Mouse (Mus musculus) CH12.LX (cell line): ENCODE data around the gene Cabp1. TPM values are rescaled to one million over a fixed set of nuclear protein-coding genes. Genes with fewer than 3 reads are reported as not detected.

Experiments used
- DNase-seq: peaks from one replicate; pipeline ENCODE4 v3.0.0-alpha.2; 2013; ENCODE audit errors: extremely low read depth
- H3K27ac ChIP-seq: 2 replicates; pipeline ENCODE4 v1.5.1; 2012; ENCODE audit warnings: low read depth, mild to moderate bottlenecking, control low read depth, moderate library complexity; ENCODE audit not compliant: insufficient read depth
- H3K27me3 ChIP-seq: replicated peaks from 2 replicates; pipeline ENCODE3; 2012; ENCODE audit warnings: inconsistent platforms
- H3K36me3 ChIP-seq, 2 experiments: replicated peaks in 1 of 2; 2 replicates each; pipeline versions ENCODE3 to v1.6.1; 2012; ENCODE audit warnings: inconsistent platforms in 1 of 2, low read length in 1 of 2, mild to moderate bottlenecking in 1 of 2, mixed read lengths in 1 of 2, moderate library complexity in 1 of 2; ENCODE audit not compliant: control insufficient read depth in 1 of 2, insufficient read depth in 1 of 2
- H3K4me1 ChIP-seq, 2 experiments: 2 replicates each; pipeline ENCODE4 v1.6.1; 2012; ENCODE audit warnings: inconsistent platforms in 1 of 2, moderate library complexity in 1 of 2; ENCODE audit not compliant: insufficient read depth in 2 of 2, control insufficient read depth in 1 of 2
- H3K4me2 ChIP-seq: 2 replicates; pipeline ENCODE4 v1.6.1; 2012; ENCODE audit warnings: low read depth, mild to moderate bottlenecking, control low read depth; ENCODE audit not compliant: poor library complexity, insufficient read depth, severe bottlenecking
- H3K4me3 ChIP-seq, 3 experiments: fragments of 150-350 bp in 1 of 3; sonication (generic) in 1 of 3; replicated peaks in 1 of 3; 2 replicates each; pipeline versions ENCODE3 to v1.5.1; 2011 to 2012; ENCODE audit warnings: low read depth in 2 of 3, low read length in 2 of 3, mild to moderate bottlenecking in 2 of 3, moderate library complexity in 2 of 3, control low read depth in 1 of 3, improper control_type of control experiment in 1 of 3, inconsistent platforms in 1 of 3, mixed read lengths in 1 of 3; ENCODE audit not compliant: poor library complexity in 1 of 3
- H3K79me2 ChIP-seq: replicated peaks from 2 replicates; pipeline ENCODE4 v1.6.1; 2012; ENCODE audit warnings: mild to moderate bottlenecking, moderate library complexity; ENCODE audit not compliant: control insufficient read depth, poor library complexity, insufficient read depth, severe bottlenecking; ENCODE audit errors: extremely low read depth
- H3K9ac ChIP-seq: 2 replicates; pipeline ENCODE4 v1.6.1; 2012; ENCODE audit warnings: low read depth, mild to moderate bottlenecking, control low read depth, moderate library complexity; ENCODE audit not compliant: insufficient read depth
- H3K9me3 ChIP-seq: replicated peaks from 2 replicates; pipeline ENCODE3; 2012; ENCODE audit warnings: low read length, inconsistent platforms, mixed read lengths
- BHLHE40 ChIP-seq: IDR thresholded peaks from 2 replicates; pipeline ENCODE4 v1.6.1; 2011; ENCODE audit warnings: mild to moderate bottlenecking, low read depth, low read length, improper control_type of control experiment
- CHD1 ChIP-seq: IDR thresholded peaks from 2 replicates; pipeline ENCODE4 v1.6.1; 2012; ENCODE audit warnings: low read depth, low read length, improper control_type of control experiment, inconsistent platforms
- CHD2 ChIP-seq: IDR thresholded peaks from 2 replicates; pipeline ENCODE4 v1.6.1; 2011; ENCODE audit warnings: low read length, improper control_type of control experiment
- CTCF ChIP-seq, 2 experiments: IDR thresholded peaks in 1 of 2; conservative IDR thresholded peaks in 1 of 2; 2 replicates each; pipeline ENCODE4 v1.5.1; 2011 to 2012; ENCODE audit warnings: low read depth in 2 of 2, low read length in 2 of 2, improper control_type of control experiment in 1 of 2, inconsistent platforms in 1 of 2, mild to moderate bottlenecking in 1 of 2, moderate library complexity in 1 of 2
- E2F4 ChIP-seq: IDR thresholded peaks from 2 replicates; pipeline ENCODE4 v1.6.1; 2011; ENCODE audit warnings: low read depth, low read length, improper control_type of control experiment; ENCODE audit not compliant: insufficient replicate concordance
- ELF1 ChIP-seq: IDR thresholded peaks from 2 replicates; pipeline ENCODE4 v1.6.1; 2014; ENCODE audit warnings: low read depth, mild to moderate bottlenecking, inconsistent platforms, low read length, improper control_type of control experiment
- EP300 ChIP-seq: IDR thresholded peaks from 2 replicates; pipeline ENCODE4 v1.6.1; 2011; ENCODE audit warnings: low read length, improper control_type of control experiment
- ETS1 ChIP-seq: conservative IDR thresholded peaks from 2 replicates; pipeline ENCODE4 v1.6.1; 2012; ENCODE audit warnings: low read depth, mild to moderate bottlenecking, inconsistent platforms, low read length, improper control_type of control experiment, moderate library complexity
- GABPA ChIP-seq: IDR thresholded peaks from 2 replicates; pipeline ENCODE4 v1.6.1; 2012; ENCODE audit warnings: low read depth, low read length, improper control_type of control experiment, inconsistent platforms; ENCODE audit not compliant: insufficient replicate concordance
- HCFC1 ChIP-seq: IDR thresholded peaks from 2 replicates; pipeline ENCODE4 v1.6.1; 2012; ENCODE audit warnings: low read depth, mild to moderate bottlenecking, inconsistent platforms, low read length, improper control_type of control experiment
- IRF4 ChIP-seq: IDR thresholded peaks from 2 replicates; pipeline ENCODE4 v1.6.1; 2014; ENCODE audit warnings: low read depth, mild to moderate bottlenecking, inconsistent platforms, low read length, improper control_type of control experiment
- JUN ChIP-seq: IDR thresholded peaks from 2 replicates; pipeline ENCODE4 v1.6.1; 2011; ENCODE audit warnings: low read depth, mild to moderate bottlenecking, low read length, improper control_type of control experiment, moderate library complexity; ENCODE audit not compliant: insufficient read depth
- JUND ChIP-seq: conservative IDR thresholded peaks from 2 replicates; pipeline ENCODE4 v1.6.1; 2011; ENCODE audit warnings: low read depth, low read length, improper control_type of control experiment
- KAT2A ChIP-seq: IDR thresholded peaks from 2 replicates; pipeline ENCODE4 v1.6.1; 2012; ENCODE audit warnings: low read length, improper control_type of control experiment, inconsistent platforms; ENCODE audit not compliant: insufficient replicate concordance
- MAFK ChIP-seq: IDR thresholded peaks from 2 replicates; pipeline ENCODE4 v1.6.1; 2011; ENCODE audit warnings: low read length, improper control_type of control experiment; ENCODE audit not compliant: insufficient replicate concordance
- MAX ChIP-seq: IDR thresholded peaks from 2 replicates; pipeline ENCODE4 v1.6.1; 2011; ENCODE audit warnings: low read length, improper control_type of control experiment
- MAZ ChIP-seq: IDR thresholded peaks from 2 replicates; pipeline ENCODE4 v1.6.1; 2012; ENCODE audit warnings: low read depth, mild to moderate bottlenecking, inconsistent platforms, low read length, improper control_type of control experiment, moderate library complexity
- MEF2A ChIP-seq: IDR thresholded peaks from 2 replicates; pipeline ENCODE4 v1.6.1; 2014; ENCODE audit warnings: low read depth, mild to moderate bottlenecking, inconsistent platforms, low read length, improper control_type of control experiment, borderline replicate concordance
- MXI1 ChIP-seq: IDR thresholded peaks from 2 replicates; pipeline ENCODE4 v1.6.1; 2011; ENCODE audit warnings: mild to moderate bottlenecking, low read depth, low read length, improper control_type of control experiment
- MYC ChIP-seq: IDR thresholded peaks from 2 replicates; pipeline ENCODE4 v1.6.1; 2011; ENCODE audit warnings: low read depth, mild to moderate bottlenecking, improper control_type of control experiment, low read length
- NELFE ChIP-seq: IDR thresholded peaks from 2 replicates; pipeline ENCODE4 v1.6.1; 2011; ENCODE audit warnings: low read depth, low read length, improper control_type of control experiment
- NRF1 ChIP-seq: IDR thresholded peaks from 2 replicates; pipeline ENCODE4 v1.6.1; 2014; ENCODE audit warnings: low read depth, mild to moderate bottlenecking, inconsistent platforms, low read length, improper control_type of control experiment, moderate library complexity
- PAX5 ChIP-seq: IDR thresholded peaks from 2 replicates; pipeline ENCODE4 v1.6.1; 2012; ENCODE audit warnings: low read length, inconsistent platforms, mixed read lengths
- POLR2A ChIP-seq: IDR thresholded peaks from 2 replicates; pipeline ENCODE4 v1.6.1; 2011; ENCODE audit warnings: low read depth, mild to moderate bottlenecking, improper control_type of control experiment, low read length
- POLR2AphosphoS2 ChIP-seq: IDR thresholded peaks from 2 replicates; pipeline ENCODE4 v1.6.1; 2011; ENCODE audit warnings: low read depth, low read length, improper control_type of control experiment
- RAD21 ChIP-seq: IDR thresholded peaks from 2 replicates; pipeline ENCODE4 v1.6.1; 2011; ENCODE audit warnings: low read depth, mild to moderate bottlenecking, low read length, improper control_type of control experiment, moderate library complexity
- RCOR1 ChIP-seq: conservative IDR thresholded peaks from 2 replicates; pipeline ENCODE4 v1.6.1; 2012; ENCODE audit warnings: low read depth, mild to moderate bottlenecking, inconsistent platforms, low read length, improper control_type of control experiment
- SIN3A ChIP-seq: IDR thresholded peaks from 2 replicates; pipeline ENCODE4 v1.6.1; 2012; ENCODE audit warnings: low read length, improper control_type of control experiment, inconsistent platforms
- SMC3 ChIP-seq: IDR thresholded peaks from 2 replicates; pipeline ENCODE4 v1.6.1; 2011; ENCODE audit warnings: low read depth, low read length, improper control_type of control experiment
- TBP ChIP-seq: conservative IDR thresholded peaks from 2 replicates; pipeline ENCODE4 v1.6.1; 2011; ENCODE audit warnings: low read depth, low read length, improper control_type of control experiment
- TCF12 ChIP-seq: IDR thresholded peaks from 2 replicates; pipeline ENCODE4 v1.6.1; 2014; ENCODE audit warnings: low read depth, mild to moderate bottlenecking, inconsistent platforms, low read length, improper control_type of control experiment
- UBTF ChIP-seq: IDR thresholded peaks from 2 replicates; pipeline ENCODE4 v1.6.1; 2012; ENCODE audit warnings: low read depth, mild to moderate bottlenecking, inconsistent platforms, low read length, improper control_type of control experiment, moderate library complexity
- USF1 ChIP-seq: IDR thresholded peaks from 2 replicates; pipeline ENCODE4 v1.6.1; 2014; ENCODE audit warnings: low read depth, mild to moderate bottlenecking, inconsistent platforms, low read length, improper control_type of control experiment
- USF2 ChIP-seq: conservative IDR thresholded peaks from 2 replicates; pipeline ENCODE4 v1.6.1; 2011; ENCODE audit warnings: low read depth, low read length, improper control_type of control experiment
- ZC3H11A ChIP-seq: IDR thresholded peaks from 2 replicates; pipeline ENCODE4 v1.6.1; 2012; ENCODE audit warnings: low read depth, mild to moderate bottlenecking, inconsistent platforms, low read length, improper control_type of control experiment
- ZKSCAN1 ChIP-seq: IDR thresholded peaks from 2 replicates; pipeline ENCODE4 v1.6.1; 2012; ENCODE audit warnings: low read depth, inconsistent platforms, low read length, improper control_type of control experiment, borderline replicate concordance
- ZMIZ1 ChIP-seq: IDR thresholded peaks from 2 replicates; pipeline ENCODE4 v1.6.1; 2012; ENCODE audit warnings: low read depth, mild to moderate bottlenecking, inconsistent platforms, low read length, improper control_type of control experiment
- ZNF384 ChIP-seq: IDR thresholded peaks from 2 replicates; pipeline ENCODE4 v1.6.1; 2012; ENCODE audit warnings: low read depth, low read length, improper control_type of control experiment, inconsistent platforms
- dilution Hi-C: fragments of 300-500 bp; cut with MboI; formaldehyde crosslinking; loops from 2 replicates; pipeline ENCODE4 v1.14.3; 2020; ENCODE audit warnings: low sequenced_read_pairs; ENCODE audit not compliant: extremely low pct_unique_long_range_greater_than_20kb, extremely low pct_ligation_motif_present
- in situ Hi-C: fragments of 300-500 bp; cut with MboI; formaldehyde crosslinking; loops from 3 replicates; pipeline ENCODE4 v1.14.3; 2019; ENCODE audit warnings: low sequenced_read_pairs, low pct_ligation_motif_present, low pct_unique_long_range_greater_than_20kb, mixed read lengths
- polyA plus RNA-seq: library from polyadenylated mRNA; unstranded; fragments of >175 nt; gene quantifications from 2 replicates; pipeline ENCODE4 v1.2.1, GENCODE M21; 2012; ENCODE audit warnings: low read depth; ENCODE audit not compliant: insufficient read length
- total RNA-seq, 2 experiments: library from RNA; depleted of rRNA; stranded (reverse); fragments of 300-350 nt in 1 of 2; fragments of >200 nt in 1 of 2; gene quantifications; 2 replicates each; pipeline ENCODE4 v1.2.3; 2012 to 2014

Cabp1 gene
- total and polyA plus RNA-seq, 3 experiments: 0.59 to 1.8 (median 1.7) TPM

DNA sequence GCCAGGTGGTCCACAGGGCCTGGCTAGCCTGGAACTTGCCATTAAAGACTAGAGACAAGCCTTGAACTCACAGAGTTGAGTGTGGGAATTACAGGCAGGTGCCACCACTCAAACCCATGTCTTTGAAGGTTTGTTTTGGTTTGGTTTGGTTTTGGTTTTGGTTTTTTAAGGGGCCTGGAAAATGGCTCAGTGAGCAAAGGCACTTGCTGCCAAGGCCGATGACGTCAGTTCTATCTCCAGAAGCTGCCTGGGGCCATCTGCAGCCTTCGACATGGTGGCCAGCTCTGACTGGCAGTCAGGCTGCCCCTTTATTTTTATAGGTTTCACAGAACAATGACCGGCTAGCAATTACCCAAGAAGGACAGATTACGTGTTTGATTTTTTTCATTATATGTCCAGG is 73.2 kb downstream of the Cabp1 start:
- H3K4me1 ChIP-seq: peaks cover 9 to 44% of the 10 kb centered on the region in 2 experiments
- dilution Hi-C loops: no loop called here
- TF ChIP-seq IRF4 (no peak; the same call in 1 of the 2 replicates), JUND (peak; percentile 67), JUN (peak; percentile 78; the same call in 1 of the 2 replicates), SMC3 (no peak), USF1 (no peak), ETS1 (peak; percentile 62), MAFK (no peak), CHD1 (no peak), MXI1 (no peak), NRF1 (no peak), NELFE (no peak), EP300 (no peak), RAD21 (no peak), BHLHE40 (peak; percentile 60), MYC (no peak), TCF12 (0 out of 2 replicates have a peak, but pooled peaks have one; percentile 20), ELF1 (no peak), CTCF (conservative IDR thresholded peaks at IDR 0.05 in 1 of 2, IDR thresholded peaks at IDR 0.05 in 1 of 2; ENCODE audit: low read depth in 2 of 2, low read length in 2 of 2) (no peak), HCFC1 (no peak), PAX5 (no peak), ZC3H11A (no peak), E2F4 (no peak), POLR2A (peak; percentile 30; the same call in 1 of the 2 replicates), POLR2AphosphoS2 (no peak), MEF2A (peak; percentile 79; the same call in 1 of the 2 replicates), UBTF (no peak), ZKSCAN1 (no peak), RCOR1 (no peak), USF2 (no peak), ZMIZ1 (no peak), TBP (no peak), GABPA (no peak), CHD2 (no peak), MAZ (no peak), KAT2A (no peak), SIN3A (no peak), ZNF384 (no peak), MAX (no peak)
- no peak overlapping the region for H3K9ac ChIP-seq
- H3K36me3 ChIP-seq: peaks cover 35 to 50% of the 10 kb centered on the region in 2 experiments
- in situ Hi-C loops: no loop called here
- H3K4me2 ChIP-seq: peak overlapping the region; percentile 1; the same call in 1 of the 2 replicates
- peaks cover 3% of the 10 kb centered on the region for H3K9me3 ChIP-seq
- 0 out of 2 replicates have a peak overlapping the region, but pooled peaks have one; percentile 12 for H3K27ac ChIP-seq
- H3K4me3 ChIP-seq: no peak overlapping the region
- no peaks in the 10 kb centered on the region for H3K27me3 ChIP-seq
- peak; percentile 44 for DNase-seq
- H3K79me2 ChIP-seq: no peaks in the 10 kb centered on the region; the same call in 1 of the 2 replicates
